Mouse (Mus musculus) cortical plate, adult 2 months (tissue): ENCODE data around the gene B3gnt2. TPM values are rescaled to one million over a fixed set of nuclear protein-coding genes. Genes with fewer than 3 reads are reported as not detected.

Experiments
- H3K27ac ChIP-seq: fragments of 200-500 bp; 2 replicates; pipeline ENCODE4 v1.5.1; 2012; ENCODE audit warnings: low read length, control low read depth, inconsistent platforms; ENCODE audit not compliant: insufficient read depth
- H3K4me1 ChIP-seq: fragments of 200-500 bp; 2 replicates; pipeline ENCODE4 v1.6.1; 2011; ENCODE audit warnings: low read length; ENCODE audit not compliant: control insufficient read depth, insufficient read depth
- H3K4me3 ChIP-seq: fragments of 200-500 bp; 2 replicates; pipeline ENCODE4 v1.5.1; 2011; ENCODE audit warnings: mild to moderate bottlenecking, low read length, control low read depth; ENCODE audit not compliant: insufficient read depth
- CTCF ChIP-seq: fragments of 200-500 bp; IDR thresholded peaks from 2 replicates; pipeline ENCODE4 v1.5.1; 2011; ENCODE audit warnings: mild to moderate bottlenecking, control low read depth, low read length; ENCODE audit not compliant: insufficient read depth; ENCODE audit errors: extremely low read depth
- POLR2A ChIP-seq: fragments of 200-500 bp; IDR thresholded peaks from 2 replicates; pipeline ENCODE4 v1.6.1; 2011; ENCODE audit warnings: mild to moderate bottlenecking, low read length, control low read depth; ENCODE audit not compliant: insufficient read depth; ENCODE audit errors: extremely low read depth
- polyA plus RNA-seq: library from polyadenylated mRNA; depleted of rRNA; stranded (reverse); fragments of >200 nt; gene quantifications from 2 replicates; pipeline ENCODE4 v1.2.3, GENCODE M21; 2012

Gene B3gnt2
- polyA plus RNA-seq, 1 experiment: 11.2 TPM

DNA sequence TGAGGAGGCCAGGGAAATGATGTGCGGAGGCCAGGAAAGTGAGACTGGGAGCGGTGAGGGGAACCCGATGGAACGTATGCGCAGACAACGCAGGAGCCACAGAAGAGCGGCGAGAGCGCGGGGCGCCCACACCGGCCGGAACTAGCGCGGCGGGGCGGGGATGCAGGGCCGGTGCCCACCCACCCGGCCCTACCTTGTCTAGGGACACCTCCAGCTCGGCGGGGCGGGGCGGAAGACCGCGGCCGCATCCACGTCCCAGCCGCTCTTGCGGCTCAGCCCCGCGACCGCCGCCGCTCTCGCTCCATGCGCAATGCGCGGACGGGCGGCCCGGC lies 1.5 kb downstream of the B3gnt2 start:
- Histone ChIP-seq H3K4me3 (peak overlapping the region; percentile 90), H3K27ac (peak overlapping the region; percentile 93), H3K4me1 (no peaks in the 10 kb centered on the region)
- TF ChIP-seq POLR2A: no peak
- no peak for TF ChIP-seq CTCF

- TF ChIP-seq POLR2A (no peak), CTCF (no peak)
- Histone ChIP-seq H3K4me1 (no peaks in the 10 kb centered on the region), H3K4me3 (peak overlapping the region; percentile 90), H3K27ac (peak overlapping the region; percentile 93)
Observed at GRCm38 (mm10) chr11:22858441-22859300, 2.1 kb downstream of the B3gnt2 start.

- H3K27ac ChIP-seq: peak overlapping the region; percentile 93; the same call in 1 of the 2 replicates
- H3K4me1 ChIP-seq: no peaks in the 10 kb centered on the region
- peak overlapping the region; percentile 90 for H3K4me3 ChIP-seq
- TF ChIP-seq CTCF: no peak
Observed at GRCm38 (mm10) chr11:22857705-22858440, 2.9 kb downstream of the B3gnt2 start.

- no peak for TF ChIP-seq CTCF
- no peak for TF ChIP-seq POLR2A
- H3K4me3 ChIP-seq: peak overlapping the region; percentile 90; the same call in 1 of the 2 replicates
- peaks cover 2% of the 10 kb centered on the region; the same call in 1 of the 2 replicates for H3K4me1 ChIP-seq
- no peak overlapping the region for H3K27ac ChIP-seq
Observed at GRCm38 (mm10) chr11:22857106-22857704, 3.6 kb downstream of the B3gnt2 start.

DNA sequence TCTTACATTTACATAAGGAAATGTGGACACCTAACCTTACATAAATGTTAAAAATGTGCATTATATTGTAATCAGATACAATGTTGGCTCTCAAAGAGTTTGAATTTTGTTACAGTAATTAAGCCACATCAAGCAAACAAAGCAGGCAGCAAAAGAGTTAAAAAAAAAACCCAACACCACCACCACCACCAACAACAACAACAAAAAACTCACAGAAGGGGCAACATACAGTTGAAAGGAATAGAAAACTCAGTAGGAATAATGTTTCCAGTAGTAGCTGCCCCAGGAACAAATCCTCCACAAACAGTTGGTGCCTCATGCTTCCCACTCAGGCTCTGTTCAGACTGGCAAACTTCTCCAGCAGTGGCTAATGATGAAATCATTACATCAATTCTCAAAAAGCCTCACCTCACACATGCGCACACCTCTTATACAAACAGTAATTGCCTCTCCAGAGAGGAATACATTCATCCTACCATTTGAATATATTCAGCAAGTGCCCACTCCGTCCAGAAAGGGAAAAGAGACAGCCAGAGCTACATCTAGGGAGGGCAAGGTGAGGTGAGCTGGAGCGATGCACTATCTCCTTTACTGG lies 4.3 kb downstream of the B3gnt2 start:
- peaks cover 2% of the 10 kb centered on the region for H3K4me1 ChIP-seq
- no peak overlapping the region for H3K4me3 ChIP-seq
- no peak for TF ChIP-seq POLR2A
- TF ChIP-seq CTCF: no peak
- no peak overlapping the region for H3K27ac ChIP-seq

DNA sequence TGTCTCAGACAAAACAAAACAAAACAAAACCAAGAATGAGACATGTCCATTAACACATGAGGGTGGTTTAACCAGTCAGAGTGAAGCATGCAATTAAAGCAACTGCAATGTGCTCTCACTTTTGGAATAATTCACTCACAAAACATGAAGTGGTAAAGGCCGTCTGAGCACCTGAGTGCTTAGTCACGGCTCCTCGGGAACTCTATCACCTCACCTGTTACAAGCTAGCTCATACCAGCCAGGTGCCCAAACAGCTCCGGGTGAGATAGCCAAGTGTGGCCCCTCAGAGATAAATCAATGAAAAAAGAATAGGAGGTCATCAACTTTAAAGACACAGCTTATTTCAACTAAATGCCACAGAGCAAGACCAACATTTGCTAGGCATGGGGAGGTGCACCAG lies 6.2 kb downstream of the B3gnt2 start:
- Histone ChIP-seq H3K4me3 (no peak overlapping the region), H3K4me1 (peaks cover 4% of the 10 kb centered on the region), H3K27ac (no peak overlapping the region)
- TF ChIP-seq POLR2A (no peak), CTCF (no peak)

DNA sequence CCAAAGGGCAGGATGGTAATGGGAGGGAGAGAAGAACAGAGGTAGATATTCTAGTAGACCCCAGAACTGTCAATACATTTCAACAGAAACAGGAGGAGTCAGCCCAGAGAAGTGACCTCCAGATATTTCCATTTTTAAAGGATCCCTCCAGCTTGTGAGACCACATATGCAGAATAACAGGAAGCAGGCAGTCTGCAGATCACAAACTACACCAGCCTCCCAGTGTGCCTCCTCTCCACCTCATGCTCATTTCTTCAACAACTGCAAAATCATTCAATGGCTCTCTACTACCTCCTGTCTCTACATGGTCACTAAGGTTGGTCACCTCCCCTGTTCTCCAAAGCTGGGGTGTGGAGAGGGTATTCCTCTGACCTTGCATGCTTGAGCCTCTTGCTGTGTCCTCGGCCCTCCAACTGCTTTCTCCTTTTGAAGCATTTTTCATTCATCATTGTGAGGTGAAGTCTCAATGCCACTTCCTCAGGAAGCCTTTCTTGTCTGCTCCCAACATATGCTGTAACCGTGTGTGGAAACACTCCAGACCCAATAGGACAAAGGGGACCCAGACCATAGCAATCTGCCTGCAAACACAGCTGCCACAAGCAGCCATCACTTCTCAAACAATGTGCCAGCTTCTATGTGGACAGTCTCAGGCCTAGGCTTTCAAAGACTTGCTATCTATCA lies 7.1 kb downstream of the B3gnt2 start:
- Histone ChIP-seq H3K4me1 (peaks cover 4% of the 10 kb centered on the region), H3K27ac (no peak overlapping the region), H3K4me3 (no peak overlapping the region)
- no peak for TF ChIP-seq POLR2A
- no peak for TF ChIP-seq CTCF

DNA sequence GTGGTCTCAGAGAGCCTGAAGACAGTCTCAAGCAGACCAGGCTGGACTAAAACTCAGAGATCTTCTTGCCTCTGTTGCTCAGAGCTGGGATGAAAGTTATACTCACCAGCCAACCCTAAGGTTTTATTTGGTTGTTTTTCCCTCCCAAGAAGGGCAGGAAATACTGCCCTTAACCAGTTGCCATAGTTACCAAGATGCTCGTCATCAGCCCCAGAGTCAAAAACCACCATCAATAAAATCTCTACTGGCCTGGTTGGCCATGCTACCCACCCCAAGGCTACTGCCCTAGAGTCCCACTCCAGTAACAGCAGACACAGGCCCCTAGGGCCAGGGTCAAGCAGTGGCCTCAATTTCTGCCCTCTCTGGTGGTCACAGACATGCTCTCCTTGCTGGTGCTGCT lies 8.3 kb downstream of the B3gnt2 start:
- TF ChIP-seq POLR2A: no peak
- TF ChIP-seq CTCF: no peak
- Histone ChIP-seq H3K4me1 (peaks cover 4% of the 10 kb centered on the region), H3K4me3 (no peak overlapping the region), H3K27ac (peak overlapping the region; percentile 50)

GRCm38 (mm10) chr11:22851416-22851815 lies 9.3 kb downstream of the B3gnt2 start:
- peaks cover 7% of the 10 kb centered on the region for H3K4me1 ChIP-seq
- TF ChIP-seq CTCF (no peak), POLR2A (no peak)
- no peak overlapping the region for H3K4me3 ChIP-seq
- no peak overlapping the region for H3K27ac ChIP-seq
